Mouse (Mus musculus): ENCODE results near the gene Myct1.

DNA sequence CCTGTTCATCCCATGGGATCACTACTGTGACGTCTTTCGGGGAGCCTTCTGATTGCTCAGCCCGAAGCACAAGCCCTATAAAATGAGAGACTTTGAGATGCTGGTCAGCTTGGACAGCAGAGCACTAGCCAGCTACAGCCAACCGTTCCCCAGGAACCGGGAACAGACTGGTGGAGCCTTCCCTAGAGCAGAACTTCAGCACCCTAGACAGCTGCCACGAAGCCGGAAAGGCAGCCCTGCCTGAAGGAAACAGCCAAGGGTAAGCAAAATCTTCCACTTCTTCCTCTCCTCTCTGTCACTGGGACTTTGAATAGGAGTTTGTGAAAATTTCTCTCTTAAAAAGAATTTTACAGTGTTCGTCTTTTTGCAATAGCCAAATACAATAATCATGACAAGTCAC is 45.5 kb downstream of the Myct1 start, which contains the start of gene Vip:
- TF ChIP-seq CTCF (IDR thresholded peaks at IDR 0.05; ENCODE audit: insufficient read depth, low read depth, low read length) (no peak), POLR2A (IDR thresholded peaks at IDR 0.05; ENCODE audit: insufficient read depth, low read depth, low read length) (no peak)

All from olfactory bulb, adult 2 months (tissue).